Mouse (Mus musculus): ENCODE results near the gene Nfyc. TPM values are rescaled to one million over a fixed set of nuclear protein-coding genes. Genes with fewer than 3 reads are reported as not detected.

Gene Nfyc
- polyA plus RNA-seq, 1 experiment = 9.7 TPM

DNA sequence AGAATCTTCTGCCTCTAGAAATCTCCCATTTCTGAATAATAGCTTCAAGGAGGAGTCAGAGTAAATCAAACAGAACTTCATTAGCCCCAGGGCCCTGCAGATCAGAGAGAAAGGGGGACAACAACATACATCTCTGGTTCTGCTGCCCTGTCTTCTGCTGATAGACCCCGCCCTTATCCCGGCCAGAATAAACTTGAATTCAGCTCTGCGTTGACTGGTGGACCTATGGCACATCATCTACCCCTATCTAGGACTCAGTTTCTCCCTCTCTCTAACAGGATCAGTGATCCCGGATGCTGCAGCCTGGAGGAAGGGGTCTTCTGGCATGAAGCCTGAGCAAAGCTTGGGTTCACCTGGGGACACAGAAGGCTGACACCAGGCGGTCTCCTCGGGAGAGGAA lies 100.8 kb downstream of the Nfyc start:
- Histone ChIP-seq H3K9me3 (ENCODE audit: control insufficient read depth, low read length) (no peaks in the 10 kb centered on the region), H3K4me1 (ENCODE audit: control insufficient read depth) (peaks cover 22% of the 10 kb centered on the region), H3K4me3 (replicated peaks) (peak overlapping the region; percentile 73), H3K36me3 (ENCODE audit: control insufficient read depth) (no peaks in the 10 kb centered on the region), H3K27me3 (ENCODE audit: control insufficient read depth) (peaks cover 87% of the 10 kb centered on the region)
- TF ChIP-seq GATA1 (IDR thresholded peaks at IDR 0.05; ENCODE audit: low read length) (no peak), TAL1 (IDR thresholded peaks at IDR 0.05; ENCODE audit: low read length) (no peak)

DNA sequence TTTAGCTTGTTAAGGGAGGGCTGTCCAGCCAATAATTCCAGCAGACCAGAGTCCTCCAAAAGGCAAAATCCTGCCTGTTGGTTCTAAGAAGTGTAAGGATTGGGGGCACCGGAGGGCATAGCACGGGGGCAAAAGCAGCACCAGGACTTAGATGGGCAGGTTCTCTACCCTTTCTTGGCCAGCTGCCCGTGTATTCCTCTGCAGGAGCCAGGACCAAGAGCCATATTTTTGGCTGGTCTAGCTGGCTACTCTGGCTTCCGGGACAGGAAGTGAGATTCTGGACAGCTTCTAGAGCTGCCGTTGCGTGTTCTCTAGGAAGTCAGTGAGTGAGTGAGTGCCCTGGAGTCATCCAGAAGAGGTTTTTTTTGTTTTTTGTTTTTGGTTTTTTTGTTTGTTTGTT lies 101.2 kb downstream of the Nfyc start:
- H3K36me3 ChIP-seq (ENCODE audit: control insufficient read depth) = no peaks in the 10 kb centered on the region
- no peaks in the 10 kb centered on the region for H3K9me3 ChIP-seq (ENCODE audit: control insufficient read depth, low read length)
- H3K4me1 ChIP-seq (ENCODE audit: control insufficient read depth) = peaks cover 22% of the 10 kb centered on the region
- H3K27me3 ChIP-seq (ENCODE audit: control insufficient read depth) = peaks cover 86% of the 10 kb centered on the region
- no peak for TF ChIP-seq TAL1 (IDR thresholded peaks at IDR 0.05; ENCODE audit: low read length)
- TF ChIP-seq GATA1 (IDR thresholded peaks at IDR 0.05; ENCODE audit: low read length) = no peak
- H3K4me3 ChIP-seq (replicated peaks) = no peak overlapping the region

DNA sequence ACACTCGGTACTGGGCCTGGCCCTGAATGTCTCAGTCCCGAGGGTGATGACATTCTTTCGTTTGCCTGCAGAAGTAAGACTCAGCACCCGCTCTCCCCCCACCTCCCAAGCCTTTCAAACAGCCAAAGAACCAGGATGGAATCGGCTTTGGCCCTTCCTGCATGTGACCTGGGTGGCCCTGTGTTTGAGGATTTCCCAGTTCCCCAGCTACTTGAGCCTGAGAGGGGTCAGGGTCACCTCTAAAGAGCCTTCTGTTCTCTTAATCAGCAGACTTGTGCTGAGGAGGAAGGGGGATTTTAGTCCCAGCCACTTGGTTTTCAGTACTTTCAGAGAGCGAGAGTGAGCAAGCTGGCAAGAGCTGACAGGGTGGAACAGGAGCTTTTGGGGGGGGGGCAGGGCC lies 101.9 kb downstream of the Nfyc start:
- Histone ChIP-seq H3K9me3 (ENCODE audit: control insufficient read depth, low read length) (no peaks in the 10 kb centered on the region), H3K4me3 (replicated peaks) (no peak overlapping the region), H3K4me1 (ENCODE audit: control insufficient read depth) (peaks cover 22% of the 10 kb centered on the region), H3K36me3 (ENCODE audit: control insufficient read depth) (no peaks in the 10 kb centered on the region), H3K27me3 (ENCODE audit: control insufficient read depth) (peaks cover 91% of the 10 kb centered on the region)
- TF ChIP-seq TAL1 (IDR thresholded peaks at IDR 0.05; ENCODE audit: low read length) (no peak), GATA1 (IDR thresholded peaks at IDR 0.05; ENCODE audit: low read length) (no peak)

DNA sequence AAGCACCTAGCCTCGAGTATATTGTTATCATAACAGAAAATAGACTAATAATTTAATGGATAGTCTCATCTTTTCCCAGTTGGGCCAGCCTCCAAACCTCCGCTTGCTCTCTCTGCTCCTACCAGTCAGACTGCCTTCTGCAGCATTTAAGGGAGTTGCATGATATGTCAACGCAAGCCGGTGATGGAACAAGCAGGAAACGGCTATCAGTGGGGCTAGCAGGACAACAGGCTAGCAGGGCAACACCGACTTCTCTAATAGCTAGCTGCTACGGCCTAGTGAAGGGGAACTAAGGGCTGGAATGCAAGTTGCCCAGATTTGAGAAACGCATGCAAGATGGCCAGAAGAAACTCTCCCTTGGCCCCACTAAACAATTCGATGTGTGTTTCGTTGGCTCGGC lies 103.5 kb downstream of the Nfyc start:
- no peak for TF ChIP-seq TAL1 (IDR thresholded peaks at IDR 0.05; ENCODE audit: low read length)
- TF ChIP-seq GATA1 (IDR thresholded peaks at IDR 0.05; ENCODE audit: low read length) = no peak
- H3K36me3 ChIP-seq (ENCODE audit: control insufficient read depth) = no peaks in the 10 kb centered on the region
- H3K27me3 ChIP-seq (ENCODE audit: control insufficient read depth) = peaks cover 88% of the 10 kb centered on the region
- no peaks in the 10 kb centered on the region for H3K9me3 ChIP-seq (ENCODE audit: control insufficient read depth, low read length)
- H3K4me1 ChIP-seq (ENCODE audit: control insufficient read depth) = peaks cover 22% of the 10 kb centered on the region
- H3K4me3 ChIP-seq (replicated peaks) = no peak overlapping the region

DNA sequence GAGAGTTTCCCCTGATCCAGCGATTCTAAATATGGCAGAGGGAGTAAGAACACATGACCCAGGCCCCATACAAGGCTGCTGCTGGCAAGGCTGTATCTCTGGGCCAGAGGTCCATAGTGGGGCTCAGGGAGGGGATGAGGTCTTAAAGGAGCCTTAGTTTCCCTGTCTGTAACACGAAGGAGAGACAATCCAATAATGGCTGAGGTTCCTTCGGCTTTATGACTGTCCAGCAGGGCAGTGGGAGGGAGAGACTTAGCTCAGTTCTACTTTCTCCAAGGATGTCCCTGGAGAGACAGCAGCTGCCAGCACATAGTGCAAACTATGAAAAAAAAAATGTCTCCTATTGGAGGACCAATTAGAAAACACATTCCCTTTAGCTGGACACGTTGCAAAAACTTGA lies 105.2 kb downstream of the Nfyc start:
- H3K27me3 ChIP-seq (ENCODE audit: control insufficient read depth) = peaks cover 77% of the 10 kb centered on the region
- H3K4me3 ChIP-seq (replicated peaks) = no peak overlapping the region
- no peak for TF ChIP-seq GATA1 (IDR thresholded peaks at IDR 0.05; ENCODE audit: low read length)
- TF ChIP-seq TAL1 (IDR thresholded peaks at IDR 0.05; ENCODE audit: low read length) = no peak
- H3K4me1 ChIP-seq (ENCODE audit: control insufficient read depth) = peaks cover 15% of the 10 kb centered on the region
- H3K36me3 ChIP-seq (ENCODE audit: control insufficient read depth) = no peaks in the 10 kb centered on the region
- no peaks in the 10 kb centered on the region for H3K9me3 ChIP-seq (ENCODE audit: control insufficient read depth, low read length)

DNA sequence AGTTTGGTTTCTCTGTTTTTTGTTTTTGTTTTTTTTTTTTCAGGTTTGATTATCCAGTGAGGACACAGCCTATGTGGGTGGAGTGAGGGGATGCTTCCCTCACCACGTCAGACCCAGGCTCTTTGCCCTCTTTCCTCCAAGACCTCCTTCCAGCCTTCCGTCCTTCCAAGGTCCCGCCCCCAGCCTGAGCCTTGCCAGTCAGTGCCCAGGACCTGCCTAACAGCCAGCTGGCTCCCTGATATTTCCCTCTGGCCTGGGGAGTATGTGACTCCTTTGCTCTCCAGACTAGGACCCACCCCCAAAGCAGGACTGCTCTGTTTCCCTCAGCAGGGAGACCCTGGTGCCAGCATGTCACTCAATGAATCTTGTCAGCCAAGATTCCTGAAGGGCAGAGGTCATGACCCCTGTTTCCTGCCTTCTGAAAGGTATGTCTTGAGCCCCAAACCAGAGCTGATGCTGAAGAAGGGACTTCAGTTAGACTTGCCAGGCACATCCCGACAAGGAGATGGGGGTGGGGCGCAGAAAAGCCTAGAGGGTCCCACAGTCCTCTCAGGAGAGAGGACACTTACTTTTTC lies 105.8 kb downstream of the Nfyc start:
- Histone ChIP-seq H3K27me3 (ENCODE audit: control insufficient read depth) (peaks cover 73% of the 10 kb centered on the region), H3K9me3 (ENCODE audit: control insufficient read depth, low read length) (no peaks in the 10 kb centered on the region), H3K4me3 (replicated peaks) (no peak overlapping the region), H3K36me3 (ENCODE audit: control insufficient read depth) (no peaks in the 10 kb centered on the region), H3K4me1 (ENCODE audit: control insufficient read depth) (peaks cover 9% of the 10 kb centered on the region)
- no peak for TF ChIP-seq TAL1 (IDR thresholded peaks at IDR 0.05; ENCODE audit: low read length)
- no peak for TF ChIP-seq GATA1 (IDR thresholded peaks at IDR 0.05; ENCODE audit: low read length)

DNA sequence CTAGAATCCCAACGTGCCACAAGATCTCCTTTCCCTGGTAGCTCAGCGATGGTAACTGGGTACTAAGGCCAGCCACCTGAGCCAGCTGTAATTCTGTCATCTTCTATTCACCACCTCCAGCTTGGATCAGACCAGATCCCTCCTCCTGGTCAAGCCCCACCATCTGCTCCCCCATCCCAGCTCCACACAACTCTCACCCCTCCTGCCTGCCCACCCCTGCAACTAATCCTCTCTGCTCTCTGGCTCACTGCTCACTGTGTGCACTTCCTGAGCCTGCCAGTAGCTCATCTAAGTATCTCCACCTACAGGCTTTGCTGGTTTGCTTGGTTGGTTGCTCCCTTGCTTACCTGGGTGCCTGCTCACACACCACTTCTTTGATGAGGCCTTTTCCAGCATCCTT lies 109.8 kb downstream of the Nfyc start:
- peaks cover 2% of the 10 kb centered on the region; the same call in 1 of the 2 replicates for H3K9me3 ChIP-seq (ENCODE audit: control insufficient read depth, low read length)
- TF ChIP-seq GATA1 (IDR thresholded peaks at IDR 0.05; ENCODE audit: low read length) = no peak
- TF ChIP-seq TAL1 (IDR thresholded peaks at IDR 0.05; ENCODE audit: low read length) = no peak
- peaks cover 3% of the 10 kb centered on the region for H3K4me1 ChIP-seq (ENCODE audit: control insufficient read depth)
- H3K4me3 ChIP-seq (replicated peaks) = no peak overlapping the region
- peaks cover 73% of the 10 kb centered on the region for H3K27me3 ChIP-seq (ENCODE audit: control insufficient read depth)
- H3K36me3 ChIP-seq (ENCODE audit: control insufficient read depth) = no peaks in the 10 kb centered on the region

DNA sequence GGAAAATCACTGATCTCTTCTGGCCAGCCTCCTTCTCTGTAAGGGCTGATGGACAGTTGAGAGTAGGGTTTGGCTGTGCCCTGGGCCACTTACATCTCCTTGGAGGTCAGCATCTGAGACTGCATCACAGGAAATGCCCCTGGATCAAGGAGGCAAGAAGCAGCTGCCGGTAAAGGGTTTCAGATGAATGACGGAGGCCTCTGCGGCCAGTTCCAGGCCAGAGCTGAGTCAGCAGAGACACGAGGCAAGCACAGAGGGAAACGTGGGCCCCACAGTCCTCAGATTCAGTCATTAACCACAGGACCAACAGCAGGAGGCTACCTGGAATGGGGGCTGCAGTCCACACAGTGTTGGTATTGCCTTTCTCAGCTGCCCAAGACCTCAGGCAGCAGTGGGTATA lies 112.2 kb downstream of the Nfyc start:
- Histone ChIP-seq H3K36me3 (ENCODE audit: control insufficient read depth) (no peaks in the 10 kb centered on the region), H3K9me3 (ENCODE audit: control insufficient read depth, low read length) (peaks cover 2% of the 10 kb centered on the region; the same call in 1 of the 2 replicates), H3K4me3 (replicated peaks) (no peak overlapping the region), H3K27me3 (ENCODE audit: control insufficient read depth) (peaks cover 75% of the 10 kb centered on the region), H3K4me1 (ENCODE audit: control insufficient read depth) (peaks cover 19% of the 10 kb centered on the region)
- TF ChIP-seq GATA1 (IDR thresholded peaks at IDR 0.05; ENCODE audit: low read length) (no peak), TAL1 (IDR thresholded peaks at IDR 0.05; ENCODE audit: low read length) (no peak)

DNA sequence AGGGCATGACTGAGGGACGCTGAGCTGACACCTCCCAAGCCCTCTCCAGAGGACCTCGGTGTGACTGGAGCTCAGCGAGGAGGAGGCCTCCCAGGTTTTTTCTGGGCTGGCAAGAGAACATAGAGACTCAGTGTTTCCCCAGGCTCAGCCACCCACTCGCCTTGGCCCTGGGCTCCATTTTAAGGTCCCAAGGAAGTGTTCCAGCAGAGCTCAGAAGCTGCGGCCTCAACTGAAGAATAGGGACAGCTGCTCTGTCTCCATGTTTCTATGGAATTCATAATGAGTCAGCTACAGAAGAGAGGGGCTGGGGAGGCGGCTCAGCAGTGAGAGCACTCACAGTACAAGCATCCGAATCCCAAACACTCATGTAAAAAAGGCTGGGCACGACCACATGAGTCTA lies 113.8 kb downstream of the Nfyc start:
- Histone ChIP-seq H3K9me3 (ENCODE audit: control insufficient read depth, low read length) (peaks cover 2% of the 10 kb centered on the region; the same call in 1 of the 2 replicates), H3K36me3 (ENCODE audit: control insufficient read depth) (no peaks in the 10 kb centered on the region), H3K27me3 (ENCODE audit: control insufficient read depth) (peaks cover 64% of the 10 kb centered on the region), H3K4me1 (ENCODE audit: control insufficient read depth) (peaks cover 26% of the 10 kb centered on the region), H3K4me3 (replicated peaks) (no peak overlapping the region)
- TF ChIP-seq GATA1 (IDR thresholded peaks at IDR 0.05; ENCODE audit: low read length) (no peak), TAL1 (IDR thresholded peaks at IDR 0.05; ENCODE audit: low read length) (no peak)

DNA sequence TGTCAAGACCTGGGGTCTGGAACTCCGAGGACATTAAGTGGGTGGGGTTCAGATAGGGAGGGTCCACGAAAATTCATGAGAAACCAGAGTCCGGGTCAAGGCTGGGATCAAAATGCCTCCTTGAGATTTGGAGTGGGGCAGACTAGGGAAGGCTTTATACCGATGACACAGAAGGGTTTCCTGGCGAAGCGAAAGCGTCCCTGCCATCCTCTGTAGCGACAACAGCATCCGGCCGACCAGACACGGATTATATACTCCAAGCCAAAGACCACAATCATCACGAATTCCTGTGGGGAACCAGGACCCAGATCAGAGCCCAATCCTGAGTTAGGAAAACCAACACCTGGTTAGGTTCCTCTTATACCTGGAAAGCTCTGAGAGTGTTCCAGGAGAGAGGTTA lies 114.6 kb downstream of the Nfyc start:
- TF ChIP-seq TAL1 (IDR thresholded peaks at IDR 0.05; ENCODE audit: low read length) (no peak), GATA1 (IDR thresholded peaks at IDR 0.05; ENCODE audit: low read length) (no peak)
- H3K4me3 ChIP-seq (replicated peaks) = peak overlapping the region; percentile 23
- H3K36me3 ChIP-seq (ENCODE audit: control insufficient read depth) = no peaks in the 10 kb centered on the region
- peaks cover 26% of the 10 kb centered on the region for H3K4me1 ChIP-seq (ENCODE audit: control insufficient read depth)
- H3K9me3 ChIP-seq (ENCODE audit: control insufficient read depth, low read length) = peaks cover 2% of the 10 kb centered on the region; the same call in 1 of the 2 replicates
- peaks cover 64% of the 10 kb centered on the region for H3K27me3 ChIP-seq (ENCODE audit: control insufficient read depth)
